Mouse (Mus musculus) G1E (cell line): ENCODE data around the gene Zmynd11.

Source experiments
- CTCF ChIP-seq: IDR thresholded peaks from 2 replicates; pipeline ENCODE4 v1.5.1; 2012; ENCODE audit warnings: low read depth, low read length, inconsistent platforms, mixed read lengths
- GATA1 ChIP-seq: IDR thresholded peaks from 2 replicates; pipeline ENCODE4 v1.6.1; 2012; ENCODE audit warnings: borderline replicate concordance, low read length, inconsistent platforms, mixed read lengths
- POLR2AphosphoS5 ChIP-seq: IDR thresholded peaks from 2 replicates; pipeline ENCODE4 v1.6.1; 2012; ENCODE audit warnings: low read depth, low read length, inconsistent platforms; ENCODE audit not compliant: insufficient replicate concordance

DNA sequence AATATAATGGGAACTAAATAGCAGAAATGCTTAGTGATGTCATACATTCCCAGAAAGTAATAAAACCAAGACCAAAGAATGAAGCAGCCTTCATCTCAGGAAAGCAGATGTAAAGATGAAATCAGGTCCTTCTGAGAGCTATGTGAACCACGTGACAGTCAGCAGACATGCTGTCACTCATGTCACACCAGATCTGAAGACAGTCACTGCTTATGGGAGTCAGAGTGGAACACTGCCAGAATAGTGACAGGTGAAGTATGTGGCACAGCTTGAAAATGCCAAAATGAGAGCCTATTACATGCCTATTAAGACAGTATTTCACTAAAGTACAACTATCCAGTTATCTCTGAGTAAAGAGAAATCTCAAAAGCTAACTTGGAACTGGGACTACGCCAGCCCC, 26.9 kb downstream of the Zmynd11 start:
- TF ChIP-seq POLR2AphosphoS5 (no peak), CTCF (no peak), GATA1 (no peak)
